Mouse (Mus musculus): ENCODE results near the gene Cnn1. TPM values are rescaled to one million over a fixed set of nuclear protein-coding genes. Genes with fewer than 3 reads are reported as not detected.
A peak's percentile ranks its signal among the peaks of the same experiment; 100 is the strongest.

Gene Cnn1
- 14.0 and 25.6 TPM in 2 replicates for total RNA-seq (2012; rRNA removed)

- TF ChIP-seq HCFC1 (IDR thresholded peaks at IDR 0.05; ENCODE audit: borderline replicate concordance, insufficient read depth, low read length) (no peak), MAFK (IDR thresholded peaks at IDR 0.05; ENCODE audit: insufficient read depth, low read depth, low read length) (no peak), ZNF384 (IDR thresholded peaks at IDR 0.05; ENCODE audit: low read depth, low read length) (no peak), ZC3H11A (IDR thresholded peaks at IDR 0.05; ENCODE audit: borderline replicate concordance, low read depth, low read length) (no peak), CHD2 (IDR thresholded peaks at IDR 0.05; ENCODE audit: low read depth, low read length) (no peak)
Measured at GRCm38 (mm10) chr9:22098993-22099696, at the start of gene Cnn1. Gene Cnn1 (plus strand): TSS chr9:22099216.

GRCm38 (mm10) chr9:22049315-22049714 is 49.7 kb upstream of the Cnn1 start:
- in situ Hi-C loops (cut with MboI; ENCODE audit: low sequenced_read_pairs in 2 of 2, unreplicated experiment in 2 of 2): loop anchor here in 1 of 2 experiments (5.0 kb wide), 1 partner anchor 72 kb away; no protein-coding TSS in a partner anchor
- peaks cover 3 to 22% of the 10 kb centered on the region in 2 experiments; a peak in 3 of 4 replicates for H3K4me1 ChIP-seq (ENCODE audit: control insufficient read depth in 2 of 2, insufficient read depth in 2 of 2, low read length in 2 of 2, poor library complexity in 1 of 2)
- H3K27ac ChIP-seq (ENCODE audit: insufficient read depth, low read depth, low read length, poor library complexity, severe bottlenecking): no peak overlapping the region
- no peaks in the 10 kb centered on the region for H3K36me3 ChIP-seq (ENCODE audit: control insufficient read depth, insufficient read depth, low read length, poor library complexity, severe bottlenecking)
- H3K4me3 ChIP-seq (ENCODE audit: insufficient read depth in 1 of 2, low read depth in 1 of 2, low read length in 2 of 2, poor library complexity in 1 of 2, severe bottlenecking in 1 of 2): peak overlapping the region in 1 of 2 experiments; percentile 4; a peak in 1 of 4 replicates
- DNase-seq (ENCODE audit: low read depth, low spot score): no peak
- no peak for TF ChIP-seq CHD2 (IDR thresholded peaks at IDR 0.05; ENCODE audit: low read depth, low read length)
- TF ChIP-seq ZNF384 (IDR thresholded peaks at IDR 0.05; ENCODE audit: low read depth, low read length): no peak
- no peak for TF ChIP-seq MAFK (IDR thresholded peaks at IDR 0.05; ENCODE audit: insufficient read depth, low read depth, low read length)
- no peak for TF ChIP-seq HCFC1 (IDR thresholded peaks at IDR 0.05; ENCODE audit: borderline replicate concordance, insufficient read depth, low read length)
- TF ChIP-seq ZC3H11A (IDR thresholded peaks at IDR 0.05; ENCODE audit: borderline replicate concordance, low read depth, low read length): no peak
- H3K9ac ChIP-seq (ENCODE audit: insufficient read depth, low read depth, low read length, poor library complexity, severe bottlenecking): no peak overlapping the region
- no peaks in the 10 kb centered on the region for H3K9me3 ChIP-seq (ENCODE audit: control insufficient read depth, insufficient read depth, low read depth, low read length)

More at GRCm38 (mm10) chr9:22098993-22099696, at the start of gene Cnn1:
- H3K36me3 ChIP-seq (ENCODE audit: control insufficient read depth, insufficient read depth, low read length, poor library complexity, severe bottlenecking): no peaks in the 10 kb centered on the region
- H3K9ac ChIP-seq (ENCODE audit: insufficient read depth, low read depth, low read length, poor library complexity, severe bottlenecking): no peak within 1 kb of the TSS; the same call in 1 of the 2 replicates
- H3K9me3 ChIP-seq (ENCODE audit: control insufficient read depth, insufficient read depth, low read depth, low read length): no peaks in the 10 kb centered on the region
- no peak for DNase-seq (ENCODE audit: low read depth, low spot score)
- in situ Hi-C loops (cut with MboI; ENCODE audit: low sequenced_read_pairs in 2 of 2, unreplicated experiment in 2 of 2): no loop called here
- no peak within 1 kb of the TSS for H3K27ac ChIP-seq (ENCODE audit: insufficient read depth, low read depth, low read length, poor library complexity, severe bottlenecking)
- H3K4me1 ChIP-seq (ENCODE audit: control insufficient read depth in 2 of 2, insufficient read depth in 2 of 2, low read length in 2 of 2, poor library complexity in 1 of 2): peaks cover 1 to 7% of the 10 kb centered on the region in 2 experiments; a peak in 2 of 4 replicates
- peak within 1 kb of the TSS; percentile 34 to 40; a peak in 2 of 4 replicates for H3K4me3 ChIP-seq (ENCODE audit: insufficient read depth in 1 of 2, low read depth in 1 of 2, low read length in 2 of 2, poor library complexity in 1 of 2, severe bottlenecking in 1 of 2)

GRCm38 (mm10) chr9:22049721-22050270 is 49.2 kb upstream of the Cnn1 start:
- no peak for DNase-seq (ENCODE audit: low read depth, low spot score)
- H3K9me3 ChIP-seq (ENCODE audit: control insufficient read depth, insufficient read depth, low read depth, low read length): no peaks in the 10 kb centered on the region
- TF ChIP-seq ZNF384 (IDR thresholded peaks at IDR 0.05; ENCODE audit: low read depth, low read length) (no peak), CHD2 (IDR thresholded peaks at IDR 0.05; ENCODE audit: low read depth, low read length) (no peak), MAFK (IDR thresholded peaks at IDR 0.05; ENCODE audit: insufficient read depth, low read depth, low read length) (no peak), ZC3H11A (IDR thresholded peaks at IDR 0.05; ENCODE audit: borderline replicate concordance, low read depth, low read length) (no peak), HCFC1 (IDR thresholded peaks at IDR 0.05; ENCODE audit: borderline replicate concordance, insufficient read depth, low read length) (no peak)
- peaks cover 3 to 24% of the 10 kb centered on the region in 2 experiments; a peak in 3 of 4 replicates for H3K4me1 ChIP-seq (ENCODE audit: control insufficient read depth in 2 of 2, insufficient read depth in 2 of 2, low read length in 2 of 2, poor library complexity in 1 of 2)
- in situ Hi-C loops (cut with MboI; ENCODE audit: low sequenced_read_pairs in 2 of 2, unreplicated experiment in 2 of 2): loop anchor here in 1 of 2 experiments (5.0 kb wide), 1 partner anchor 72 kb away; no protein-coding TSS in a partner anchor
- 0 out of 4 replicates have a peak overlapping the region, but pooled peaks have one; percentile 4 to 66 for H3K4me3 ChIP-seq (ENCODE audit: insufficient read depth in 1 of 2, low read depth in 1 of 2, low read length in 2 of 2, poor library complexity in 1 of 2, severe bottlenecking in 1 of 2)
- 0 out of 2 replicates have a peak overlapping the region, but pooled peaks have one; percentile 14 for H3K9ac ChIP-seq (ENCODE audit: insufficient read depth, low read depth, low read length, poor library complexity, severe bottlenecking)
- no peak overlapping the region; the same call in 1 of the 2 replicates for H3K27ac ChIP-seq (ENCODE audit: insufficient read depth, low read depth, low read length, poor library complexity, severe bottlenecking)
- H3K36me3 ChIP-seq (ENCODE audit: control insufficient read depth, insufficient read depth, low read length, poor library complexity, severe bottlenecking): no peaks in the 10 kb centered on the region

GRCm38 (mm10) chr9:22050351-22050889 is 48.6 kb upstream of the Cnn1 start:
- TF ChIP-seq HCFC1 (IDR thresholded peaks at IDR 0.05; ENCODE audit: borderline replicate concordance, insufficient read depth, low read length): no peak
- no peak for TF ChIP-seq ZC3H11A (IDR thresholded peaks at IDR 0.05; ENCODE audit: borderline replicate concordance, low read depth, low read length)
- no peak for TF ChIP-seq ZNF384 (IDR thresholded peaks at IDR 0.05; ENCODE audit: low read depth, low read length)
- no peak for TF ChIP-seq MAFK (IDR thresholded peaks at IDR 0.05; ENCODE audit: insufficient read depth, low read depth, low read length)
- no peak for TF ChIP-seq CHD2 (IDR thresholded peaks at IDR 0.05; ENCODE audit: low read depth, low read length)
- Histone ChIP-seq H3K27ac (ENCODE audit: insufficient read depth, low read depth, low read length, poor library complexity, severe bottlenecking) (no peak overlapping the region; the same call in 1 of the 2 replicates), H3K4me1 (ENCODE audit: control insufficient read depth in 2 of 2, insufficient read depth in 2 of 2, low read length in 2 of 2, poor library complexity in 1 of 2) (peaks cover 3 to 28% of the 10 kb centered on the region in 2 experiments; a peak in 3 of 4 replicates), H3K9me3 (ENCODE audit: control insufficient read depth, insufficient read depth, low read depth, low read length) (no peaks in the 10 kb centered on the region), H3K36me3 (ENCODE audit: control insufficient read depth, insufficient read depth, low read length, poor library complexity, severe bottlenecking) (no peaks in the 10 kb centered on the region), H3K4me3 (ENCODE audit: insufficient read depth in 1 of 2, low read depth in 1 of 2, low read length in 2 of 2, poor library complexity in 1 of 2, severe bottlenecking in 1 of 2) (peak overlapping the region; percentile 66 to 75; a peak in 3 of 4 replicates), H3K9ac (ENCODE audit: insufficient read depth, low read depth, low read length, poor library complexity, severe bottlenecking) (no peak overlapping the region)
- peak; percentile 73 for DNase-seq (ENCODE audit: low read depth, low spot score)
- in situ Hi-C loops (cut with MboI; ENCODE audit: low sequenced_read_pairs in 2 of 2, unreplicated experiment in 2 of 2): no loop called here
